Mouse (Mus musculus): ENCODE data around the gene Parp11. TPM values are rescaled to one million over a fixed set of nuclear protein-coding genes. Genes with fewer than 3 reads are reported as not detected.

Gene Parp11
- polyA plus RNA-seq, 1 experiment from 2014 or later, result 5.8 TPM

DNA sequence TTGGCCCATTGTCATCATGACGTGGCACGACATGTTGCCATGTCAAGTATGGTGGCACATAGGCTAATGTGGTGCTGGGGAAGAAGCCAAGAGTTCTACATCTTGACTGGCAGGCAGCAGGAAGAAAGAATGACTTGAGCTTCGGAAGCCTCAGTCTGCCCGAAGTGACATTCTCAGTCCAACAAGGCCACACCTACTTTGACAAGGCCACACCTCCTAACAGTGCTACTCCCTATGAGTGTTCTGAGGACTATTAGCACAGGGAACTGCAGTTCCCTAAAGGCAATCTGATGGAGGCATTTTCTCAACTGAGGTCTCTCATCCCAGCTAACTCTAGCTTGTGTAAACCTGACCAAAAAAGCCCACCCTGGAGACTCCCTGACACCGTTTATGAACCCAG lies 93.0 kb downstream of the Parp11 start:
- H3K4me1 ChIP-seq (ENCODE audit: insufficient read depth), result no peaks in the 10 kb centered on the region
- no peaks in the 10 kb centered on the region for H3K36me3 ChIP-seq (replicated peaks; ENCODE audit: insufficient read depth, low read length)
- no peaks in the 10 kb centered on the region for H3K9me3 ChIP-seq (ENCODE audit: low read length)
- no peak overlapping the region for H3K27ac ChIP-seq (ENCODE audit: low read depth)
- no peak for DNase-seq
- H3K4me2 ChIP-seq (ENCODE audit: low read depth, low read length), result no peak overlapping the region
- no peak overlapping the region for H3K4me3 ChIP-seq (ENCODE audit: low read depth, low read length)
- H3K27me3 ChIP-seq (ENCODE audit: insufficient read depth, low read length), result 0 out of 2 replicates have a peak, but pooled peaks cover 3% of the 10 kb centered on the region
- no peak overlapping the region for H3K9ac ChIP-seq (replicated peaks)
- WGBS (ENCODE audit: insufficient replicate concordance), result 52% methylated on average over 5 of the region's 5 CpGs
- ATAC-seq, result no peak
- no peak for TF ChIP-seq CTCF (IDR thresholded peaks at IDR 0.05; ENCODE audit: low read depth)
- no peak for TF ChIP-seq EP300 (IDR thresholded peaks at IDR 0.05; ENCODE audit: low read depth)

DNA sequence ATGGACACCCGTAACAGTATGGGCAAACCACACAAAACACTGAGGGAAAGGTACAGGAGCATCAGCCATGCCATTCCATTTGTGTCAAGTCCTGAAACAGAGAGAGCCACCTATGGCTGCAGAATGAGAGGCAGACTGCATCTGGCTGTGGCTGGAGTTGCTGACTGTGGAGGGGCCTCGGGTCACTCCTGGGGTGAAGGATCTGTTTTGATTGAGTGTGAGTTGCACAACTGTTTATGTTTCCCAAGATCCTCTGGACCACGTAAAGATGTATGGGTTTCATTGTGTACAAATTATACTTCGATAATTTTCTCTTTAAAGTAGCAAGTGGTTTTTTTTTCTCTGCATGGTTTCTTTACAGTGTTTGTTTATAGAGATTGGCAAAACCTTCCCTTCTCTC lies 93.9 kb downstream of the Parp11 start:
- WGBS (ENCODE audit: insufficient replicate concordance), result 47% methylated on average over 4 of the region's 4 CpGs
- no peak for TF ChIP-seq CTCF (IDR thresholded peaks at IDR 0.05; ENCODE audit: low read depth)
- no peak overlapping the region for H3K9ac ChIP-seq (replicated peaks)

DNA sequence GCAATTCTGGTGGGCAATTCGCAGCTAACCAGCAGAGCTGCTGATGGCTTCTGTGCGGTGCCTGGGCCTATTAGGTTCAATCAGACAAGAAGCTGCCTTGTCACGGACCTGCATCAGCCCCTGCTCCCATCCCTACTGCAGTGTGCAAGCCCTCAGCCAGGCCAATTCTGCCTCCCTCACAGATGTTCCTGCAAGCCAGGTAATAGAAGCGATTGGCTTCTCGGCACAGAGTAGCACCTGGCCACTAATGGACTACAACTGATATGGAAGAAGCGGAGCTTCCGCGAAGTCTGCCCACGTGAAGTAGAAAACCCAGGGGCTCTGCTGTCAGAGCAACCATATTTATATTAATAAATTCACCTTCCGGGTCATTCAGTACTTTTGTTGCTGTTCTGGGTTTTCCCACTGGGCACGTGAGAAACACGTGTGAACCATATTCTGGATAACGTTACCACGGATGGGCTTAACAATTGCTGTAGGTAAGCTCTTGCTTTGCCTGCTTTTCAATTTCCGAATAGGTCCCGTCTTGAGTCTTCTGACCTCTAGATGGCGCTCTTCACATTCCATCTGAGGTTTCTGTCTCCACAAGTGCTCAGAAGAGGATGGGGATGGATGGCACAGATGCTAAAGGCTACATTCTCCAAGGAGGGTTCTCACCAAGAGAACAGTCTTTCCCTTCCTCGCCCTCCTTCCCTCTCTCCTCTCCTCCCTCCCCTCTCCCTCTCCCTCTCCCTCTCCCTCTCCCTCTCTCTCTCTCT lies 95.2 kb downstream of the Parp11 start:
- Histone ChIP-seq H3K36me3 (replicated peaks; ENCODE audit: insufficient read depth, low read length) (no peaks in the 10 kb centered on the region), H3K4me1 (ENCODE audit: insufficient read depth) (no peaks in the 10 kb centered on the region), H3K27me3 (ENCODE audit: insufficient read depth, low read length) (0 out of 2 replicates have a peak, but pooled peaks cover 3% of the 10 kb centered on the region), H3K4me3 (ENCODE audit: low read depth, low read length) (no peak overlapping the region), H3K9ac (replicated peaks) (no peak overlapping the region), H3K4me2 (ENCODE audit: low read depth, low read length) (no peak overlapping the region), H3K27ac (ENCODE audit: low read depth) (no peak overlapping the region), H3K9me3 (ENCODE audit: low read length) (no peaks in the 10 kb centered on the region)
- DNase-seq, result peak; percentile 49
- 0 out of 2 replicates have a peak, but pooled peaks have one; percentile 38 for ATAC-seq
- 33% methylated on average over 18 of the region's 18 CpGs for WGBS (ENCODE audit: insufficient replicate concordance)
- no peak for TF ChIP-seq EP300 (IDR thresholded peaks at IDR 0.05; ENCODE audit: low read depth)
- TF ChIP-seq CTCF (IDR thresholded peaks at IDR 0.05; ENCODE audit: low read depth), result peak; percentile 86

More for the DNA sequence above, 93.9 kb downstream of the Parp11 start:
- DNase-seq (no peak), ATAC-seq (no peak)
- no peaks in the 10 kb centered on the region for H3K36me3 ChIP-seq (replicated peaks; ENCODE audit: insufficient read depth, low read length)
- H3K9me3 ChIP-seq (ENCODE audit: low read length), result no peaks in the 10 kb centered on the region
- H3K27ac ChIP-seq (ENCODE audit: low read depth), result no peak overlapping the region
- H3K4me3 ChIP-seq (ENCODE audit: low read depth, low read length), result no peak overlapping the region
- 0 out of 2 replicates have a peak, but pooled peaks cover 3% of the 10 kb centered on the region for H3K27me3 ChIP-seq (ENCODE audit: insufficient read depth, low read length)
- H3K4me1 ChIP-seq (ENCODE audit: insufficient read depth), result no peaks in the 10 kb centered on the region
- no peak overlapping the region for H3K4me2 ChIP-seq (ENCODE audit: low read depth, low read length)

Other genes starting within 250 kb of the Parp11 start
- gene Cracr2a, start 114.5 kb downstream of the Parp11 start, polyA plus RNA-seq (2015; fragmentation: Nextera tagmentation; extraction: Ambion mirVana), result 0.31 and 0.47 TPM in 2 replicates

Data from liver, postnatal 0 days (tissue).